Mouse (Mus musculus) thymus, adult 2 months (tissue): ENCODE results near the gene Zc2hc1b.

ENCODE experiments used
- CTCF ChIP-seq: fragments of 200-500 bp; IDR thresholded peaks from 2 replicates; pipeline ENCODE4 v1.5.1; 2012; ENCODE audit warnings: mild to moderate bottlenecking, control low read depth, low read length, moderate library complexity, borderline replicate concordance; ENCODE audit not compliant: control insufficient read depth, poor library complexity, insufficient read depth; ENCODE audit errors: extremely low read depth
- POLR2A ChIP-seq: fragments of 200-500 bp; IDR thresholded peaks from 2 replicates; pipeline ENCODE4 v1.6.1; 2012; ENCODE audit warnings: mild to moderate bottlenecking, low read length, control low read depth, moderate library complexity; ENCODE audit not compliant: control insufficient read depth, poor library complexity, insufficient read depth; ENCODE audit errors: extremely low read depth

DNA sequence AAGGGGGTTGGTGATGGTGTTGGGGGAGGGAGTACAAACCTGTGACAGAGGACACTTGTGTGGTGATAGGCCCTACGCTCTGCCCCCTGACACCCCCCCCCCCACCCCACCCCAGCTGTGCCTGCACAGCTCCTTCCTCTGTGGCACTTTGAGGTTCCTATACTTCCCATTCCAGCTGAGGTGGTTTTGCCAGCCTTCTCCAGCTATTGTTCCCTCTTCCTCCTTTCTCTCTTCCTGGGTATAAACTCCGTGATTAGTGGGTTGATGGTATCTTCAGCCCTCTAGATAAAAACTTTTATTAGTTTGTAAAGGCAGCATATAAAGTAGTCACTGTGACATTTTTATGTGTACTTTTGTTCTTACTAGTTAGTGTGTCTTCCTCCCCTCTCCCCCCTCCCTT is 58.5 kb downstream of the Zc2hc1b start:
- TF ChIP-seq POLR2A (no peak), CTCF (no peak)
